Mouse (Mus musculus): ENCODE measurements around the gene Rin3. TPM values are rescaled to one million over a fixed set of nuclear protein-coding genes. Genes with fewer than 3 reads are reported as not detected.

Gene Rin3
- polyA plus RNA-seq, 1 experiment from 2014 or later, result 2.9 TPM

DNA sequence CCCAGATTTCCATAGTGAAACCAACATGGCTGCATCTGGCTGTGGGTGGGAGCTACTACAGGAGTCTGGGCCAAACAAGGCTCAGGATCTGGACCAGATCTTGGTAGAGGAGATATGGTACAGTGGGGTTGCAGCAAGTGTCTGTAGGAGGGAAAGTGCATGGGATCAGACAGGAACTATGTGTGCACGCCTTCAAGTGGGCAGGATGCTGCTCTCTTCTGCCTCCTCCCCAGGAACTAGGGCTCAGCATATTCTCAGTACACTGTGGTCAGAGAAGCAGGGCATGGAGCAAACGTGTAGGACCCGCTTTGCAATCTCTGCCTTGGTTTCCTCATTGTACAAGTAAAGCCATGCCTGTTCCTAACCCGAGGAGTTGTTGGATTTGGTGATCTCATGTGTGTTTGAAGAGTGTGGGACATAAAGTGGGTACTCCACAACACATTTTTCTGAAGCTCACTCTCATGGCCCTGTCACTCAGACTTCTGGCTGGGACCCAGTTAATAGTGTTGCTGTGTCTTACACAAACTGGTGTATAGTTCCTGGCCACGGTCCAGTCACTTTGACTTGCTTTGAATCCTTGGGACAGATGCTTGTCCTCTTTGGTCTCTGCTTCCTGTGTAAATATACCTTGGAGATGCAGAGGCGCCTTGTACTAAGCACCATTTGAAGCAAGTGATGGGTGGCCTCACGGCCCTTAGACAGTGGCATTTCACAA lies 9.8 kb downstream of the Rin3 start:
- H3K4me1 ChIP-seq (replicated peaks; ENCODE audit: control insufficient read depth, insufficient read depth), result no peaks in the 10 kb centered on the region; the same call in 1 of the 2 replicates
- no peak overlapping the region for H3K27ac ChIP-seq (replicated peaks)
- TF ChIP-seq EP300 (optimal IDR thresholded peaks at IDR 0.05), result no peak
- TF ChIP-seq CTCF (IDR thresholded peaks at IDR 0.05; ENCODE audit: low read depth), result no peak
- H3K9ac ChIP-seq (ENCODE audit: low read length), result no peak overlapping the region
- WGBS, result 64% methylated on average over 7 of the region's 7 CpGs
- DNase-seq (ENCODE audit: low spot score) (no peak), ATAC-seq (ENCODE audit: low FRiP score, low TSS enrichment) (no peak)
- H3K4me2 ChIP-seq (replicated peaks; ENCODE audit: low read depth), result no peak overlapping the region
- no peaks in the 10 kb centered on the region for H3K9me3 ChIP-seq (ENCODE audit: control insufficient read depth, low read length)
- H3K27me3 ChIP-seq (ENCODE audit: control insufficient read depth, insufficient read depth, low read length), result no peaks in the 10 kb centered on the region
- no peaks in the 10 kb centered on the region for H3K36me3 ChIP-seq (ENCODE audit: control insufficient read depth, insufficient read depth, low read length)
- H3K4me3 ChIP-seq (ENCODE audit: low read depth, low read length), result no peak overlapping the region

DNA sequence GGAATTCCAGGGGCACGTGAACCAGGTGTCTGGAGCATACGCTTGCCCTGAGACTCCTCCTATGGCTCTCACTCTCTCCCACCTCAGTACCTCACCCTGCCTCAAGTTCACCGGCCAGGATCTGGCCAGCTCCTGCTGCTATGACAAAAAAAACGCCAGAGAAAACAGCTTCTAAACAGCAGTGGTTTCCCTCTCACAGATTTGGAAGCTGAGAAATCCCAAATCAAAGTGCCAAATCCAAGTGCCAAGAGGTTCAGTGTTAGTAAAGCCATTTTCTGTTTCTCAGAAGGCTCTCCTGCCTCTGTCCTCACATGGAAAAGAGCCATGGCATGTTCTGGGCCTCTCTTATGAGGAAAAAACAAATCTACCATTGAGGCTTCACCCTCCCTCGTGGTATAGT lies 11.8 kb downstream of the Rin3 start:
- 59% methylated on average over 5 of the region's 5 CpGs for WGBS
- H3K9me3 ChIP-seq (ENCODE audit: control insufficient read depth, low read length), result no peaks in the 10 kb centered on the region
- DNase-seq (ENCODE audit: low spot score), result no peak
- H3K27me3 ChIP-seq (ENCODE audit: control insufficient read depth, insufficient read depth, low read length), result no peaks in the 10 kb centered on the region
- no peak overlapping the region for H3K4me2 ChIP-seq (replicated peaks; ENCODE audit: low read depth)
- ATAC-seq (ENCODE audit: low FRiP score, low TSS enrichment), result no peak
- no peak overlapping the region for H3K27ac ChIP-seq (replicated peaks)
- H3K4me1 ChIP-seq (replicated peaks; ENCODE audit: control insufficient read depth, insufficient read depth), result no peaks in the 10 kb centered on the region; the same call in 1 of the 2 replicates
- no peak for TF ChIP-seq CTCF (IDR thresholded peaks at IDR 0.05; ENCODE audit: low read depth)
- TF ChIP-seq EP300 (optimal IDR thresholded peaks at IDR 0.05), result no peak
- H3K36me3 ChIP-seq (ENCODE audit: control insufficient read depth, insufficient read depth, low read length), result no peaks in the 10 kb centered on the region
- H3K9ac ChIP-seq (ENCODE audit: low read length), result no peak overlapping the region
- no peak overlapping the region for H3K4me3 ChIP-seq (ENCODE audit: low read depth, low read length)

GRCm38 (mm10) chr12:102295230-102295629 lies 12.4 kb downstream of the Rin3 start:
- Histone ChIP-seq H3K27me3 (ENCODE audit: control insufficient read depth, insufficient read depth, low read length) (no peaks in the 10 kb centered on the region), H3K9ac (ENCODE audit: low read length) (no peak overlapping the region), H3K4me1 (replicated peaks; ENCODE audit: control insufficient read depth, insufficient read depth) (no peaks in the 10 kb centered on the region; the same call in 1 of the 2 replicates), H3K4me2 (replicated peaks; ENCODE audit: low read depth) (no peak overlapping the region), H3K27ac (replicated peaks) (no peak overlapping the region), H3K4me3 (ENCODE audit: low read depth, low read length) (no peak overlapping the region), H3K9me3 (ENCODE audit: control insufficient read depth, low read length) (no peaks in the 10 kb centered on the region), H3K36me3 (ENCODE audit: control insufficient read depth, insufficient read depth, low read length) (no peaks in the 10 kb centered on the region)
- 57% methylated on average over 7 of the region's 7 CpGs for WGBS
- no peak for DNase-seq (ENCODE audit: low spot score)
- no peak for ATAC-seq (ENCODE audit: low FRiP score, low TSS enrichment)
- TF ChIP-seq EP300 (optimal IDR thresholded peaks at IDR 0.05), result no peak
- no peak for TF ChIP-seq CTCF (IDR thresholded peaks at IDR 0.05; ENCODE audit: low read depth)

- ATAC-seq (ENCODE audit: low FRiP score, low TSS enrichment), result no peak
- WGBS, result 87% methylated on average over 8 of the region's 8 CpGs
- no peak for TF ChIP-seq EP300 (optimal IDR thresholded peaks at IDR 0.05)
- TF ChIP-seq CTCF (IDR thresholded peaks at IDR 0.05; ENCODE audit: low read depth), result no peak
- Histone ChIP-seq H3K27me3 (ENCODE audit: control insufficient read depth, insufficient read depth, low read length) (no peaks in the 10 kb centered on the region), H3K9me3 (ENCODE audit: control insufficient read depth, low read length) (no peaks in the 10 kb centered on the region), H3K27ac (replicated peaks) (no peak overlapping the region), H3K4me3 (ENCODE audit: low read depth, low read length) (no peak overlapping the region), H3K4me1 (replicated peaks; ENCODE audit: control insufficient read depth, insufficient read depth) (no peaks in the 10 kb centered on the region; the same call in 1 of the 2 replicates), H3K4me2 (replicated peaks; ENCODE audit: low read depth) (no peak overlapping the region), H3K9ac (ENCODE audit: low read length) (no peak overlapping the region), H3K36me3 (ENCODE audit: control insufficient read depth, insufficient read depth, low read length) (no peaks in the 10 kb centered on the region)
- DNase-seq (ENCODE audit: low spot score), result no peak
Measured at GRCm38 (mm10) chr12:102295662-102296061, 12.8 kb downstream of the Rin3 start.

DNA sequence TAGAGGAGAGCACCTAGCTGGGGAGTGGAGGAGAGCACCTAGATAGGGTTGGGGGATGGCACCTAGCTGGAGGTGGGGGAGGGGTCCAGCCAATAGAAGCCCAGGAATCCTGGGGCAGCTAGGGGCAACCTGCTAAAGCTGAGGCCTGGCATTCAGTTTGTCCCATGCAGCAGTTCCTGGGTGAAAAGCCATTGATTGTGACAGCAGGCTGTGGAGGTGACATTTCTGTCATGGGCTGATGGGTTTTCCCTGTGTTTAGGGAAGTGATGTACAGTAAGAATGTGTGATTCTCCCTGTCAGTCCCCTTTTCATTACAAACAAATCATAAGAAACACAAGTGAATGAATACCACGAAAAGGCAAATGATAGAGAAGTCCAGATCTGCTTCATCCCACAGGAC lies 13.5 kb downstream of the Rin3 start:
- TF ChIP-seq EP300 (optimal IDR thresholded peaks at IDR 0.05) (no peak), CTCF (IDR thresholded peaks at IDR 0.05; ENCODE audit: low read depth) (no peak)
- no peak overlapping the region for H3K4me2 ChIP-seq (replicated peaks; ENCODE audit: low read depth)
- H3K4me1 ChIP-seq (replicated peaks; ENCODE audit: control insufficient read depth, insufficient read depth), result no peaks in the 10 kb centered on the region; the same call in 1 of the 2 replicates
- no peak for ATAC-seq (ENCODE audit: low FRiP score, low TSS enrichment)
- H3K27ac ChIP-seq (replicated peaks), result no peak overlapping the region
- DNase-seq (ENCODE audit: low spot score), result no peak
- no peak overlapping the region for H3K9ac ChIP-seq (ENCODE audit: low read length)
- no peaks in the 10 kb centered on the region for H3K36me3 ChIP-seq (ENCODE audit: control insufficient read depth, insufficient read depth, low read length)
- 78% methylated on average over 1 of the region's 1 CpGs for WGBS
- no peaks in the 10 kb centered on the region for H3K9me3 ChIP-seq (ENCODE audit: control insufficient read depth, low read length)
- no peak overlapping the region for H3K4me3 ChIP-seq (ENCODE audit: low read depth, low read length)
- H3K27me3 ChIP-seq (ENCODE audit: control insufficient read depth, insufficient read depth, low read length), result no peaks in the 10 kb centered on the region

- H3K4me1 ChIP-seq (replicated peaks; ENCODE audit: control insufficient read depth, insufficient read depth), result no peaks in the 10 kb centered on the region; the same call in 1 of the 2 replicates
- WGBS, result 55% methylated on average over 4 of the region's 4 CpGs
- H3K36me3 ChIP-seq (ENCODE audit: control insufficient read depth, insufficient read depth, low read length), result no peaks in the 10 kb centered on the region
- ATAC-seq (ENCODE audit: low FRiP score, low TSS enrichment) (no peak), DNase-seq (ENCODE audit: low spot score) (no peak)
- H3K9me3 ChIP-seq (ENCODE audit: control insufficient read depth, low read length), result no peaks in the 10 kb centered on the region
- TF ChIP-seq EP300 (optimal IDR thresholded peaks at IDR 0.05) (no peak), CTCF (IDR thresholded peaks at IDR 0.05; ENCODE audit: low read depth) (no peak)
- H3K4me3 ChIP-seq (ENCODE audit: low read depth, low read length), result no peak overlapping the region
- no peaks in the 10 kb centered on the region for H3K27me3 ChIP-seq (ENCODE audit: control insufficient read depth, insufficient read depth, low read length)
- H3K9ac ChIP-seq (ENCODE audit: low read length), result no peak overlapping the region
- no peak overlapping the region for H3K27ac ChIP-seq (replicated peaks)
- H3K4me2 ChIP-seq (replicated peaks; ENCODE audit: low read depth), result no peak overlapping the region
Measured at GRCm38 (mm10) chr12:102296967-102297366, 14.1 kb downstream of the Rin3 start.
